Comparison of ENCODE assay signal across 10 mouse cellular contexts in genomic region chr3:130576683-130577082, GRCm38 (mm10). TPM values are rescaled to one million over a fixed set of nuclear protein-coding genes. Genes with fewer than 3 reads are reported as not detected.
DNase-seq lines count a peak whose midpoint lies in the region; ATAC-seq and TF ChIP-seq lines count a peak whose summit lies in the region.
"Had no signal": no experiment of that assay in that cellular context is flagged by ENCODE, and none has a peak within 500 bp of the region (broad histone marks: within the 10 kb centered on the region; RNA-seq: fewer than 3 reads in every experiment).

No protein-coding gene starts in this region.

- H3K79me2 ChIP-seq in liver, adult 2 months (ENCODE audit: control insufficient read depth, insufficient read depth, low read length): no peaks in the 10 kb centered on the region

- intact Hi-C loops in left cerebral cortex, postnatal 10 days (cut with DNase I): loop anchor here (2.0 to 10.0 kb wide), 2 partner anchors 242 to 482 kb away; no protein-coding TSS in a partner anchor

- H3K4me3 ChIP-seq in liver, adult 2 months (ENCODE audit: insufficient read depth, low read depth, low read length): no peak overlapping the region
- H3K4me3 ChIP-seq in liver, embryonic 11.5 days (ENCODE audit: low read depth, low read length): no peak overlapping the region
- H3K4me3 ChIP-seq in cortical plate, adult 2 months (ENCODE audit: insufficient read depth, low read length): no peak overlapping the region
- no peak overlapping the region for H3K4me3 ChIP-seq in small intestine, adult 2 months (ENCODE audit: low read depth, low read length)
- H3K4me3 ChIP-seq: midbrain, embryonic 12.5 days had no signal

- DNase-seq in cerebellum, postnatal 10 days: peak; percentile 52 to 69
- DNase-seq in liver, adult 2 months (ENCODE audit: extremely low read depth, low read depth, low spot score): peak; percentile 10
- DNase-seq in liver, embryonic 11.5 days (ENCODE audit: low spot score): no peak
- DNase-seq in left cerebral cortex, postnatal 10 days (ENCODE audit: extremely low spot score in 1 of 2, low spot score in 2 of 2): no peak
- DNase-seq in layer of hippocampus, adult 9-11 months: no peak

- no peak for ATAC-seq in cerebellum, adult (ENCODE audit: insufficient number of reproducible peaks, low FRiP score, low TSS enrichment)
- no peak for ATAC-seq in liver, embryonic 11.5 days (replicated peaks; ENCODE audit: low FRiP score)

- no peaks in the 10 kb centered on the region for H3K36me3 ChIP-seq in liver, adult 2 months (ENCODE audit: control insufficient read depth, insufficient read depth, low read length)
- H3K36me3 ChIP-seq in liver, embryonic 11.5 days (ENCODE audit: control insufficient read depth, insufficient read depth, low read length): no peaks in the 10 kb centered on the region
- H3K36me3 ChIP-seq in small intestine, adult 2 months (ENCODE audit: control insufficient read depth, insufficient read depth, low read length): no peaks in the 10 kb centered on the region
- H3K36me3 ChIP-seq: midbrain, embryonic 12.5 days had no signal

- H3K4me2 ChIP-seq in liver, embryonic 11.5 days: no peak overlapping the region
- H3K4me2 ChIP-seq: midbrain, embryonic 12.5 days had no signal

- no peaks in the 10 kb centered on the region for H3K27me3 ChIP-seq in liver, adult 2 months (ENCODE audit: control insufficient read depth, insufficient read depth, low read length)
- no peaks in the 10 kb centered on the region for H3K27me3 ChIP-seq in liver, embryonic 11.5 days (replicated peaks; ENCODE audit: control insufficient read depth, insufficient read depth, low read length)
- H3K27me3 ChIP-seq in small intestine, adult 2 months (ENCODE audit: control insufficient read depth, insufficient read depth, low read length): no peaks in the 10 kb centered on the region
- H3K27me3 ChIP-seq: midbrain, embryonic 12.5 days had no signal

- no peak overlapping the region for H3K27ac ChIP-seq in liver, adult 2 months (replicated peaks; ENCODE audit: insufficient read depth, low read depth, low read length)
- H3K27ac ChIP-seq in liver, embryonic 11.5 days (ENCODE audit: low read depth, low read length): no peak overlapping the region
- no peak overlapping the region for H3K27ac ChIP-seq in cortical plate, adult 2 months (ENCODE audit: insufficient read depth, low read length)
- H3K27ac ChIP-seq in small intestine, adult 2 months (ENCODE audit: insufficient read depth, low read depth, low read length): no peak overlapping the region
- H3K27ac ChIP-seq: midbrain, embryonic 12.5 days had no signal

- no peaks in the 10 kb centered on the region for H3K4me1 ChIP-seq in liver, adult 2 months (ENCODE audit: control insufficient read depth, insufficient read depth, low read length)
- no peaks in the 10 kb centered on the region for H3K4me1 ChIP-seq in liver, embryonic 11.5 days (replicated peaks; ENCODE audit: control insufficient read depth, insufficient read depth, low read length)
- H3K4me1 ChIP-seq in cortical plate, adult 2 months (ENCODE audit: control insufficient read depth, insufficient read depth, low read length): no peaks in the 10 kb centered on the region
- H3K4me1 ChIP-seq in small intestine, adult 2 months (ENCODE audit: control insufficient read depth, insufficient read depth, insufficient read length, low read length): no peaks in the 10 kb centered on the region

- no peak for TF ChIP-seq POLR2A in liver, adult 2 months (IDR thresholded peaks at IDR 0.05; ENCODE audit: extremely low read depth, insufficient read depth, low read length)
- no peak for TF ChIP-seq POLR2A in cortical plate, adult 2 months (IDR thresholded peaks at IDR 0.05; ENCODE audit: extremely low read depth, insufficient read depth, low read length)
- TF ChIP-seq POLR2A in small intestine, adult 2 months (IDR thresholded peaks at IDR 0.05; ENCODE audit: low read depth, low read length): no peak

- no peak overlapping the region for H3K9ac ChIP-seq in liver, adult 2 months (ENCODE audit: low read depth, low read length)
- no peak overlapping the region for H3K9ac ChIP-seq in liver, embryonic 11.5 days (ENCODE audit: low read depth, low read length)
- H3K9ac ChIP-seq: midbrain, embryonic 12.5 days had no signal

- peak; percentile 77 for TF ChIP-seq CTCF in liver, adult 2 months (IDR thresholded peaks at IDR 0.05; ENCODE audit: low read depth, low read length)
- TF ChIP-seq CTCF in cortical plate, adult 2 months (IDR thresholded peaks at IDR 0.05; ENCODE audit: extremely low read depth, insufficient read depth, low read length): peak; percentile 36
- peak; percentile 65; the same call in 1 of the 2 replicates for TF ChIP-seq CTCF in small intestine, adult 2 months (IDR thresholded peaks at IDR 0.05; ENCODE audit: extremely low read depth, insufficient read length, insufficient replicate concordance, low read depth, low read length)

- H3K9me3 ChIP-seq in liver, embryonic 11.5 days (ENCODE audit: control insufficient read depth, low read length): no peaks in the 10 kb centered on the region; the same call in 1 of the 2 replicates

- 66% methylated on average over 6 of the region's 6 CpGs for WGBS in liver, adult 2 months
- 60% methylated on average over 6 of the region's 6 CpGs for WGBS in liver, embryonic 11.5 days
- WGBS in small intestine, adult 2 months: 70% methylated on average over 6 of the region's 6 CpGs

RNA-seq across cellular contexts. Expression of gene Etnppl, which starts 40.6 kb away (rescaled TPM):
- total RNA-seq in liver, adult 2 months (2014; rRNA removed): 113 and 297 TPM in 2 replicates
- 47.1 and 54.4 TPM in 2 replicates for polyA plus RNA-seq in liver, adult 2 months (2012; rRNA removed)
- not detected in 2 replicates for polyA plus RNA-seq in liver, embryonic 11.5 days (2014; fragmentation: Nextera tagmentation; extraction: Ambion mirVana)
- polyA plus RNA-seq in cortical plate, adult 2 months (2012; rRNA removed): 19.7 and 22.5 TPM in 2 replicates
- polyA plus RNA-seq in small intestine, adult 2 months (2012; rRNA removed): 0.03 and 0.10 TPM in 2 replicates
- under 1 TPM in 1 of 2 experiments, not detected in 1; 0.28 TPM for total RNA-seq in left cerebral cortex, postnatal 10 days (2021)
- total RNA-seq: heart, postnatal 10 days had no signal

Comparison
In these comparisons a context has a peak if more than half of its experiments do, and no peak if none do; other contexts are left out.
1. DNase-seq: peak in cerebellum, postnatal 10 days (2 of 2) and liver, adult 2 months (single experiment); none in liver, embryonic 11.5 days (single experiment), left cerebral cortex, postnatal 10 days (0 of 2) and layer of hippocampus, adult 9-11 months (single experiment).
2. RNA of gene Etnppl, which starts 40.6 kb away (polyA plus RNA-seq): 47.1 to 54.4 TPM in liver, adult 2 months and 19.7 to 22.5 TPM in cortical plate, adult 2 months; 0.03 to 0.10 TPM in small intestine, adult 2 months and not detected in liver, embryonic 11.5 days; every median in the first group is over 10 times any median in the second.
3. Peak in every context shown above with its lines, with median percentiles within 50 percentile points of each other: CTCF ChIP-seq.